Mouse (Mus musculus) intestine, embryonic 15.5 days (tissue): Measurements from ENCODE around the gene Tmem132c. TPM values are rescaled to one million over a fixed set of nuclear protein-coding genes. Genes with fewer than 3 reads are reported as not detected.

ENCODE experiments used
- ATAC-seq: fragments of 200-750 bp; cut with Nextera tagmentation; 2 replicates; pipeline ENCODE4 v1.8.0; 2017; ENCODE audit warnings: moderate TSS enrichment, moderate library complexity
- H3K27ac ChIP-seq: fragments of 300-500 bp; sonication (generic); 2 replicates; pipeline ENCODE4 v1.5.1; 2015; ENCODE audit warnings: mild to moderate bottlenecking, inconsistent platforms
- H3K27me3 ChIP-seq: fragments of 300-500 bp; sonication (generic); replicated peaks from 2 replicates; pipeline ENCODE4 v1.6.1; 2015; ENCODE audit warnings: inconsistent platforms
- H3K36me3 ChIP-seq: fragments of 300-500 bp; sonication (generic); 2 replicates; pipeline ENCODE4 v1.6.1; 2015; ENCODE audit warnings: inconsistent platforms
- H3K4me1 ChIP-seq: fragments of 300-500 bp; sonication (generic); replicated peaks from 2 replicates; pipeline ENCODE4 v1.6.1; 2015; ENCODE audit warnings: inconsistent platforms
- H3K4me2 ChIP-seq: fragments of 300-500 bp; sonication (generic); replicated peaks from 2 replicates; pipeline ENCODE4 v1.6.1; 2015; ENCODE audit warnings: mild to moderate bottlenecking, inconsistent platforms
- H3K4me3 ChIP-seq: fragments of 300-500 bp; sonication (generic); replicated peaks from 2 replicates; pipeline ENCODE4 v1.5.1; 2015; ENCODE audit warnings: inconsistent platforms
- H3K9ac ChIP-seq: fragments of 300-500 bp; sonication (generic); 2 replicates; pipeline ENCODE4 v1.6.1; 2015; ENCODE audit warnings: inconsistent platforms
- H3K9me3 ChIP-seq: fragments of 300-500 bp; sonication (generic); 2 replicates; pipeline ENCODE4 v1.6.1; 2016; ENCODE audit warnings: inconsistent platforms
- WGBS: fragments of 180-500 bp; shearing (Covaris S2); methylation state at CpG from one replicate; pipeline ENCODE4 v1.1.7; 2015; 5-methylcytosine and 5-hydroxymethylcytosine counted together
- polyA plus RNA-seq: library from polyadenylated mRNA; unstranded; fragments of >200 nt; fragmentation: Nextera tagmentation; extraction: Ambion mirVana; gene quantifications from 2 replicates; pipeline ENCODE4 v1.2.1, GENCODE M21; 2015

Gene Tmem132c
- polyA plus RNA-seq, 1 experiment from 2014 or later = 0.70 TPM

- Histone ChIP-seq H3K9me3 (no peaks in the 10 kb centered on the region), H3K4me2 (no peak overlapping the region), H3K27ac (no peak overlapping the region), H3K9ac (no peak overlapping the region), H3K36me3 (peaks cover 8% of the 10 kb centered on the region), H3K4me1 (no peaks in the 10 kb centered on the region), H3K27me3 (no peaks in the 10 kb centered on the region), H3K4me3 (no peak overlapping the region)
- 95% methylated on average over 2 of the region's 2 CpGs for WGBS
- no peak for ATAC-seq
Measured at GRCm38 (mm10) chr5:127607507-127607906, 365.9 kb downstream of the Tmem132c start.

GRCm38 (mm10) chr5:127609191-127609714 is 367.6 kb downstream of the Tmem132c start:
- H3K4me2 ChIP-seq = no peak overlapping the region
- no peaks in the 10 kb centered on the region for H3K9me3 ChIP-seq
- H3K4me1 ChIP-seq = no peaks in the 10 kb centered on the region
- peaks cover 3% of the 10 kb centered on the region; the same call in 1 of the 2 replicates for H3K36me3 ChIP-seq
- H3K9ac ChIP-seq = no peak overlapping the region
- no peak overlapping the region for H3K27ac ChIP-seq
- no peaks in the 10 kb centered on the region for H3K27me3 ChIP-seq
- peak; percentile 44; the same call in 1 of the 2 replicates for ATAC-seq
- H3K4me3 ChIP-seq = no peak overlapping the region
- 86% methylated on average over 7 of the region's 7 CpGs for WGBS

- no peak for ATAC-seq
- peaks cover 3% of the 10 kb centered on the region; the same call in 1 of the 2 replicates for H3K36me3 ChIP-seq
Measured at GRCm38 (mm10) chr5:127610787-127611509, 369.3 kb downstream of the Tmem132c start.

GRCm38 (mm10) chr5:127611881-127612280 is 370.3 kb downstream of the Tmem132c start:
- ATAC-seq = no peak
- H3K9ac ChIP-seq = no peak overlapping the region
- no peak overlapping the region for H3K27ac ChIP-seq
- H3K9me3 ChIP-seq = no peaks in the 10 kb centered on the region
- H3K4me1 ChIP-seq = peaks cover 18% of the 10 kb centered on the region
- H3K27me3 ChIP-seq = no peaks in the 10 kb centered on the region
- H3K4me3 ChIP-seq = no peak overlapping the region
- H3K36me3 ChIP-seq = no peaks in the 10 kb centered on the region; the same call in 1 of the 2 replicates
- WGBS = 81% methylated on average over 1 of the region's 1 CpGs
- H3K4me2 ChIP-seq = no peak overlapping the region

More at GRCm38 (mm10) chr5:127610787-127611509, 369.3 kb downstream of the Tmem132c start:
- Histone ChIP-seq H3K4me2 (no peak overlapping the region), H3K27me3 (no peaks in the 10 kb centered on the region), H3K9ac (no peak overlapping the region), H3K27ac (no peak overlapping the region), H3K4me3 (no peak overlapping the region), H3K4me1 (peaks cover 14% of the 10 kb centered on the region), H3K9me3 (no peaks in the 10 kb centered on the region)
- 68% methylated on average over 6 of the region's 6 CpGs for WGBS

- no peaks in the 10 kb centered on the region for H3K9me3 ChIP-seq
- H3K36me3 ChIP-seq = no peaks in the 10 kb centered on the region; the same call in 1 of the 2 replicates
- H3K4me3 ChIP-seq = no peak overlapping the region
- H3K27me3 ChIP-seq = no peaks in the 10 kb centered on the region
- 99% methylated on average over 6 of the region's 6 CpGs for WGBS
- ATAC-seq = no peak
- no peak overlapping the region for H3K4me2 ChIP-seq
- no peak overlapping the region for H3K27ac ChIP-seq
- no peak overlapping the region for H3K9ac ChIP-seq
- H3K4me1 ChIP-seq = peaks cover 18% of the 10 kb centered on the region
Measured at GRCm38 (mm10) chr5:127612397-127612796, 370.8 kb downstream of the Tmem132c start.
